Mouse (Mus musculus): Measurements from ENCODE around the gene Brsk2. TPM values are rescaled to one million over a fixed set of nuclear protein-coding genes. Genes with fewer than 3 reads are reported as not detected.
A peak's percentile ranks its signal among the peaks of the same experiment; 100 is the strongest.
"Not testable (repeated sequence)": the region's sequence is repeated elsewhere in the genome, so short reads cannot be mapped to it uniquely, and the experiment has no call there.

Brsk2 gene
- total RNA-seq (2021) = 100 to 1,000 TPM; 163 to 178 TPM

- peak; percentile 97 for DNase-seq
Measured at GRCm38 (mm10) chr7:141948906-141949798, at the start of gene Brsk2. Brsk2 (plus strand) TSS chr7:141949751.

GRCm38 (mm10) chr7:141901825-141902224 is 47.7 kb upstream of the Brsk2 start:
- no peak for DNase-seq

- peak; percentile 98 to 99 for DNase-seq
Measured at GRCm38 (mm10) chr7:141902269-141902729, 47.3 kb upstream of the Brsk2 start.

GRCm38 (mm10) chr7:141902791-141903190 is 46.8 kb upstream of the Brsk2 start:
- no peak for DNase-seq

- peak in 1 of 2 experiments; percentile 31 for DNase-seq
Measured at GRCm38 (mm10) chr7:141908591-141908990, 41.0 kb upstream of the Brsk2 start.

GRCm38 (mm10) chr7:141911305-141911704 is 38.2 kb upstream of the Brsk2 start:
- no peak for DNase-seq

- DNase-seq = no peak
Measured at GRCm38 (mm10) chr7:141918407-141918806, 31.1 kb upstream of the Brsk2 start, which contains the start of gene Tollip. Tollip (minus strand) TSS chr7:141918507.

GRCm38 (mm10) chr7:141924121-141924520 is 25.4 kb upstream of the Brsk2 start:
- not testable (repeated sequence) for DNase-seq

- DNase-seq = peak; percentile 68 to 77
Measured at GRCm38 (mm10) chr7:141924917-141925316, 24.6 kb upstream of the Brsk2 start.

- DNase-seq = no peak
Measured at GRCm38 (mm10) chr7:141928642-141929041, 20.9 kb upstream of the Brsk2 start.

- DNase-seq = no peak
Measured at GRCm38 (mm10) chr7:141934128-141934898, 15.2 kb upstream of the Brsk2 start.

- DNase-seq = no peak
Measured at GRCm38 (mm10) chr7:141934951-141935350, 14.6 kb upstream of the Brsk2 start.

GRCm38 (mm10) chr7:141943444-141943843 is 6.1 kb upstream of the Brsk2 start:
- DNase-seq = no peak

GRCm38 (mm10) chr7:141945927-141946326 is 3.6 kb upstream of the Brsk2 start:
- DNase-seq = peak; percentile 82

GRCm38 (mm10) chr7:141947512-141947911 is 2.0 kb upstream of the Brsk2 start:
- DNase-seq = no peak

GRCm38 (mm10) chr7:141948045-141948444 is 1.5 kb upstream of the Brsk2 start:
- DNase-seq = no peak

- DNase-seq = no peak
Measured at GRCm38 (mm10) chr7:141949799-141950103, 200 bp downstream of the Brsk2 start.

GRCm38 (mm10) chr7:141950104-141951013 is 808 bp downstream of the Brsk2 start:
- peak in 1 of 2 experiments; percentile 58 for DNase-seq

GRCm38 (mm10) chr7:141951821-141952220 is 2.3 kb downstream of the Brsk2 start:
- DNase-seq = no peak

- no peak for DNase-seq
Measured at GRCm38 (mm10) chr7:141952920-141953319, 3.4 kb downstream of the Brsk2 start.

- DNase-seq = no peak
Measured at GRCm38 (mm10) chr7:141953616-141954015, 4.1 kb downstream of the Brsk2 start.

GRCm38 (mm10) chr7:141955565-141956173 is 6.1 kb downstream of the Brsk2 start:
- DNase-seq = peak in 1 of 2 experiments; percentile 57

Measured in layer of hippocampus, postnatal 36 days (tissue).